Mouse (Mus musculus) olfactory bulb, adult 2 months (tissue): ENCODE results near the gene Ptpn3.

ENCODE experiments used
- CTCF ChIP-seq: fragments of 200-500 bp; IDR thresholded peaks from 2 replicates; pipeline ENCODE4 v1.5.1; 2012; ENCODE audit warnings: low read depth, mild to moderate bottlenecking, low read length, moderate library complexity; ENCODE audit not compliant: insufficient read depth
- POLR2A ChIP-seq: fragments of 200-500 bp; IDR thresholded peaks from 2 replicates; pipeline ENCODE4 v1.6.1; 2012; ENCODE audit warnings: mild to moderate bottlenecking, low read depth, low read length, moderate library complexity; ENCODE audit not compliant: insufficient read depth

DNA sequence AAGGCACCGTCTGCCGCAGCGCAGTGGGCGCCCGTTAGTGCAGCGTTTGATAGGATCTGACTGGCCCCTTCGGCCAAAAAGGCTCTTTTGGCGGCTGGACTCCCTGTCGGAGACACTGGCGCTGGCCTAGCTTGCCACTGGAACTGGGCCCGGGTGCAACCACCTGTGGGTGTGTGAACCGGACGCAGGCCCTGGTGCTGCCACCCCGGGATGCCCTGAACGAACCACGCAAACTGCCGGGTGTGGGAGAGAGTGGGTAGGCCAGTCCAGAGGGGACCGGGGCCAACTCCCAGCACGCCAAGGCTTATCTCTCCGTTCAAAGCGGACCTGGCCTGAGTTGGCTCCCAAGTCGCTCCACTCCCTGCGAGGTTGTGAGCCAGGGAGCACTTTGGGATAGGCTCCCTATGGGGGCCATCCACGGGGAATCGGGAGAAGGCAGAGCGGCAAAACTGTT is 159.7 kb downstream of the Ptpn3 start:
- no peak for TF ChIP-seq CTCF
- TF ChIP-seq POLR2A: no peak
